Mouse (Mus musculus): ENCODE data around the gene Tm7sf2.

The Tm7sf2 gene

DNA sequence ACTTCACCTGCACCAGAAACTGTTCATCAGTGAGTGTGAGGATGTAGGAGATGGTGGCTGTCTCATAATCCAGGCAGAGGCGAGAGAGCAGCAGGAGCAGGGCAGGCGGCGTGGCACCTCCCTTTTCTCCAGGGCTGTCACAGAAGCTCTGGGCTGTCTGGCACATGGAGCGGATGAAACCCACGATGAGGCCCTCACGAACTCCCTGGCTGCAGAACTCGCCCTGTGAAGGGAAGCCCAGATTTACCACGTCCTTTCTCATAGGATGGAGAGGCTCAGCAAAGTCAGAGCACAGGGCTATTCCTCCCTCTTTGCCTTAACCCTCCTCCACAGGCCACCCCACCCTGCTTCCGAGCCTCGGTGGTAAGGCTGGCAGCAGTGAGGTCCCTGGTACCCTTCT is 1.7 kb upstream of the Tm7sf2 start:
- no peak for DNase-seq (ENCODE audit: low spot score in 2 of 2)

DNA sequence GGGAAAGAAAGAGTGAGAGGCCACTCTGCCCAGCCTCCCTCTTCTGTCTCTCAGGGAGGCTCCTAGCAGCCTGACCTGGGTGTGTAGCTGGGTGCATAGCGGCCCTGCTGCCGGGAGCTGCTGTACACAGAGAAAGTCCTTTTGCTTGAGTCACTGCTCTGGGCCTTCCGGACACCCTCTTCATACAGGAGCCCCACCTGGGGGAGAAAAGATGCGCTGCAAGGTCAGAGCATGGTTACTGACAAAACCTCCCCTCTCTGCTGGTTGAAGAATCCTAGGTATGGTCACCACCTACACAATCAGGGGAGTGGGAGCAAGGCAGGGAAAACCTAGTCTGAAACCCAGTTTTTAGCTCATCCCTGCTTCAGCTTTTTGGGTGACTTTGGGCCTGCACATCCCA is 778 bp upstream of the Tm7sf2 start:
- DNase-seq (ENCODE audit: low spot score in 2 of 2) = no peak

DNA sequence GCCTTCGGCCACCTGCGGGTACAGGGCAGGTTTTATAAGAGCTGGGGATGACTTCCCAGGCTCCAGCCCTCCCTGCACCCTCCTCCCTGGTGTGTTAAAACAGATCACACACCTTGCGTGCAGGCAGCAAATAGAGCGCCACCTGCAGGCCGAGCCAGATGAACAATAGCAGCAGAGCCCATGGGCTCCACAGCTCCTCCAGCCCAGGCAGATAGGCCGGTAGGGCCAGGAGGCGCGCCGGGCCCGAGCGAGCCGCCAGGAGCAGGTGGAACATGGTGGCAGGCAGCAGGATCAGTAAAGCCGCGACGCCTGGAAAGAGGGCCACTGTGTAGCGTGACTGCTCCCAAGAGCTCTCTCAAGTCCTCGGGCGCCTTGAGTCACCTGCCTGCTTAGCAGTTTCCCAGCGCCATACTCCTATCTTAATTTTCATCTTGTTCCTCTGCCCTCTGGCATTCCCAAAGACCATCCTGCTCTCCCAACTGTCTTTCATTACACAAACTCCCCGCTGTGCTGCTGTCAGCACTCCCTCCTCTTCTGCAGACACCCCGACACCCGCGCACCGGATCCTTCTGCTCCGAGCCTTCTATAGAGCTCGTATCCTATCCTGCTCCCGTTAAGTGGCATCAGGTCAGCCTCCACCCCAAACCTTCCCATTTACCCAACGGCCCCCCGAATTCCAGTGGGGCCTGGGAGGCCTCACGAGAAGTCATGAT is 1.0 kb downstream of the Tm7sf2 start:
- DNase-seq (ENCODE audit: low spot score in 2 of 2) = peak; percentile 76 to 82

DNA sequence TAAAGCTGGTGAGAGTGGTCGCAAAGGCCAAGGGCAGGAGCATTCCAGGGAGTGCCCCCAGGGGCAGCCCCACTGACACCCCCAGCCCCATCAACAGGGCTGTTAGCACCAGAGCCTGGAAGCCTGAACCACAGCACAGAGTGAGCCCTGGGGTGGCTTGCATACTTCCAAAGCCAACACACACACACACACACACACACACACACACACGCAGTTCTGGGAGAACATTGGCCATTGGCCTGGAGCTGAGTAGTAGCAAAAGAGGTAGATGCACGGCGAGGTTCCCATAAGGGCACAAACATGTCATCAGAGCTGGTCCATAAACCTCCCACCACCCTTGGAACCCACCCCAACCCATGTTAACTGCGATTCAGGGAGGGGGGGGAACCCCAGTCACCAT is 1.6 kb downstream of the Tm7sf2 start:
- DNase-seq (ENCODE audit: low spot score in 2 of 2) = no peak

DNA sequence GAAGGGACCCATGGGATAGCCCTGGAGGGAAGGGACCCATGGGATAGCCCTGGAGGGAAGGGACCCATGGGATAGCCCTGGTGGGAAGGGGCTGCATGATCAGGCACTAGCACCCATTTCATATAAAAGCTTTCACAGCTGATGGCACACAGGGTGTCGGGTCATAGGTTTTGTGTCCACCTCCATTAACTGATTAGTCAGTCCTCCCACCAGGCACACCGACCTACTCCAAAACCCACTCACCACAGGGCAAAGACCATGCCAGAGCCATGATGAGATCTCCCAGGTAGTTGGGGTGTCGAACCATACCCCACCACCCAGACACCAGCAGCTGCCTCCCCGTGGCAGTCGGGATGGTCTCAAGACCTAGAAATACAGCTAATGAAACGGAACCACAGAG is 5.1 kb downstream of the Tm7sf2 start:
- no peak for DNase-seq (ENCODE audit: low spot score in 2 of 2)

DNA sequence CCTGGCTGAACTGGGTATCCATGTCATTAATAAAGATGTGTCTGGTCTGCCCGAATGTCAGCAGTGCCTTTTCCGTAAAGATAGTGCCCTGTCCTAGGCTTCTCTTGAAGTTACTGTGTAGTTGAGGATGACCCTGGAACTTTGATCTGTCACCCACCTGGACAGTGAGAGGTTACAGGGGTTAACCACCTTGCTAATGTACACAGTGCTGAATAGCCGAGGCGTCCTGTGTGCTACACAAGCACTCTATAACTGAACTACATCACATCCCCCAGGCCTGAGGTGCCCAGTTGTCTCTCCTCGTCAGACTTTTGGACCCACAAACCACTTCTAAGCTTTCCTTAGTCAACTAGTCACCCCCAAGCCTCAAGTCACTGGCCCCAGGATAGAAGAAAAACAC is 5.8 kb downstream of the Tm7sf2 start:
- DNase-seq (ENCODE audit: low spot score in 2 of 2) = no peak

DNA sequence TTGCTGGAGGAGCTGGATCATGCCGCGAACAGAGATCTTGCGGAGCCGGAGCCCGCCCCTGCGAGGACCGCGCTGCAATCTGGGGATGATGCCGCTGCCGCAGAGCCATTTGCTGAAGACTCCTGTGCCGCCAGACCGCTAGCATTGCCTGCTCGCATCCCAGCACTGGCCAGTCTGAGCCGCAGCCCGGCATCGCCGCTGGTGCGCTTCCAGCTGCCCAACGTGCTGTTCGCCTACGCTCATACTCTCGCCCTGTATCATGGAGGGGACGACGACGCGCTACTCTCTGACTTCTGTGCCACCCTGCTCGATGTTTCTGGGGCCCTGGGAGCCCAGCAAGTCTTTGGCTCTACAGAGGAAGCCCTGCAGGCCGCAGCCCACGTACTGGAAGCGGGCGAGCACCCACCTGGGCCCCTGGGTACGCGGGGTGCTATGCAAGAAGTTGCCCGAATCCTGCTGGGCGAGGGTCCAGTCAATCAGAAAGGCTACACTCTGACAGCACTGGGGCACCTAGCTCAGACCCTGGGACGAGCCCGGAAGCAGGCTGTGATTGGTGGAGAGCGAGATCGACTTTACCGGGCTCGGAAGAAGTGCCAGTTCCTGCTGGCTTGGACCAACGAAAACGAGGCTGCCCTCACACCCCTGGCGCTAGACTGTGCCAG is 6.4 kb downstream of the Tm7sf2 start:
- DNase-seq (ENCODE audit: low spot score in 2 of 2) = peak in 1 of 2 experiments; percentile 25

DNA sequence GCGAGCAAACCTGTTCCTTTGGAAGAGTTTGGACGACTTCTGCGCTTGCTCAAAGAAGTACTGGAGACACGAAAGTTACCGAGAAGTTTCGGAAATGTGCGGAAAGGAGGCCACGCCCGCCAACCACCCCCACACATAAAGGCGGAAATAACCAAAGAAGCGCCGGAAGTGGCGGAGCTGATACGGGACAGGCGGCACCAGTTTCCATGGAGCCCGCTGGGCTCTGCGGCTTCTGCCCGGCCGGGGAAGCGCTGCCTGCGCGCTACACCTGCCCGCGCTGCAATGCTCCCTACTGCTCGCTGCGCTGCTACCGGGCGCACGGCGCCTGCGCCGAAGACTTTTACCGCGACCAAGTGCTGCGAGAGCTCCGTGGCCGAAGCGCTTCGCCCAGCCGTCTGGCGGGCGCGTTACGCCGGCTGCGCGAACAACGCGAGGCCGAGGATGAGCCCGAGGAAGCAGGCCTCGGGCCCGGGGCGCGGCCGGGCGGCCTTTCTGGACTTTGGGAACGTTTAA is 7.1 kb downstream of the Tm7sf2 start, which contains the start of gene Znhit2:
Gene Znhit2, plus strand, starts transcription at position 172 of the 513 bp plus-strand sequence.
- peak; percentile 92 to 95 for DNase-seq (ENCODE audit: low spot score in 2 of 2)

DNA sequence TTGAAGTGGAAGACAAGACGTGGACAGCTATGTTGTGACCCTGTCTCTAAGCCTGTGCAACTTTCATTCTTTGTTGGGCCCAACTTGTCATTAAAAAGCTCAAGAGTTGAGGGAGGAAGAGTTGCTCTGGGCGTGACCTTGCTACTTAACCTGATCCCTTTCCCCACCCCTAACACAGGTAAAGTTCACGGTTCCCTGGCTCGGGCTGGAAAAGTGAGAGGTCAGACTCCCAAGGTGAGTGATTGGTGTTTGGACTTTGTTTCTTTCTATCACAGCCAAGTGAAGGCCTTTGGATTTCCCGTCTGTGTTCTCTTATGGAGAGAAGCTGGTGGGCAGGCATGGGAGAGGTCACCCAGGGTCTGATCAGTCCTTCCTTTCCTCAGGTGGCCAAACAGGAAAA is 9.2 kb downstream of the Tm7sf2 start:
- DNase-seq (ENCODE audit: low spot score in 2 of 2) = no peak

DNA sequence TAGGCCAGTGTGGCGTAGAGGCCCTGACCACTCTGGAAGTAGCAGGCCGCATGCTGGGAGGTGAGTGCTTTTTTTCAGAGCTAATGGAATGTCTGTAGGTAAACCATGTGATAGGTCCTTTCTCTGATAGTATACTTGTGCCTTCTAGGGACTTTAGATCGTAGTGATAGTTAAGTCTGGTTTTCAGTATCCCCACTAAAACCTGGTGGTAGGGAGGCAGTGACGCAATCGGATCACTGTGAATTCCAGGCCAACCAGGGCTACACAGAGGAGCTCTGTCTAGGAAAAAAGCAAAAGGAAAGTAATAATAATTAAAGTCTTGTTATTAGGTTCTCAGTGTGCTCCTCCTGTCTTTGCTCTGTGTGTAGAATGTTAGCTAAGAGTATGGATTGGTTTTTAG is 9.7 kb downstream of the Tm7sf2 start:
- DNase-seq (ENCODE audit: low spot score in 2 of 2) = no peak

DNA sequence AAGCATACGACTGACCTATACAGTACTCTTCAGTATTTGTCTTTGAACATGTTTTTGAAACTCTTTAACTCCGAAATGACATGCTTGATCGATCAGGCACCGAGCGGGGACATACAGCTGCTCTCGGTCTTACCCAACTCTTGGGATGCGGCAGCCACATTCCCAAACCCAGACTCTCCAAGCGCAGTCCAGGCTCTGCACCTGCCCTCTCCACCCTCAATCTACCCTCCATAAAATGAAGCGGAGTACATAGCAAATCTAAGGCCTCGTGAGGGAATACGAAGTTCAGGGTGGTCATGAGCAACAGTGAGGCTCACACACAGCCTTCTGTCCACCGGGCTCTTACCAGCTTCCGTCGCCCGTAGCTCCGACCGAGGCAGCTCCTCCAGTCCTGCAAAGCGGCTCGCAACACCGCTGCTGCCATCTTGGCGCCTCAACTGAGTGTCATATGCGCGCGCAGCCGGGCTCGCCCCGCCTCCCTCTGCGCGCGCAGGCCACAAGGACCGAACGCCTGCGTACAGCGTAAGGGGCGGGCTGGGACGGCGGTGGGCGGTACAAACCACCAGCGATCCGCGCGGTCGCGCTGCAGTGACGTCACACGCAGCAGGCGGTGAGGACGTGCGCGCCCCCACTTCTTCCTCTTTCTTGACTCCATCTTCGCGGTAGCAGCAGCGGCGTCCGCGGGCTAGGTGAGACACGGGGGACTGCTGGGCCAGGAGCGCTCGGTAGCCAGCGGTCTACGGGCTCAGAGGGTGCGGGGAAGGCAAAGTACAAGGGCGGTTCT is 10.7 kb downstream of the Tm7sf2 start, which contains the start of the genes Mrpl49 and Fau:
Gene Mrpl49, minus strand, starts transcription at position 473 of the 784 bp plus-strand sequence.
Gene Fau, plus strand, starts transcription at position 532 of the 784 bp plus-strand sequence.
- peak; percentile 99 for DNase-seq (ENCODE audit: low spot score in 2 of 2)

DNA sequence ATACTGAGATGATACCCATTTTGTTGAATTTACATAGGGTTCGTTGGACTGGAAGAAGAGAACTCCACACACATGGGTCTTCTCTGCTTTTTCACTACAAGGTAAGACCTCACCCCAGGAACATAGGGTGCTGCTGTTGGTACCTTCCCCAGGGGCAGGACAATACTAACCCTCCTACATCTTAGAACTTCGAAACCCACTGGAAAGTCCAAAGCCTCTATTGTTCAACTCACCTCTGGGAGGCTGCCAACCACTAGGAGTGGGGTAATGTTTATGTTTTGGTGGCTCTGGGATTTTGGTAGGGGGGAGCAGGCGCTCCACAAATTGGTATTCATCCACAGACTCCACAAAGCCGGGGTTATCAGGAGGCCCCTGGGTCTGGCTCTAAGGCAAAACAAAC is 11.5 kb downstream of the Tm7sf2 start:
- no peak for DNase-seq (ENCODE audit: low spot score in 2 of 2)

DNA sequence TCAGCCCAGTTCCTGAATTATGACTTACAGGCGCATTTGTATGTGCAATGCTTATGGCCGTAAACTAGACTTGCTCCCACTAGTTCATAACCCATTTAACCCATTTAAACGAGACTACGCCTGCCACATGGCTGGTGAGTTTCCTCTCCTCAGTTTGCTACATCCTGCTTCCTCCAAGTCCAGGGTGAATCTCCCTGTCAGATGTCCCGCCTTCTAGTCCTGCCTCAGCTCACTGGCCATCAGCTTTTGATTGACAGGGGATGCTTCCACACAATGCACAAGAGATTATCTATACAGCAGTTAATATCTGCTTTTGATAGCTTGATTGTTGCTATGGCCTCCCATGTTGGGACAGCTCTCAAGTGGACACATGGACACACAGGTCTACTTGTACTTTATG is 13.9 kb downstream of the Tm7sf2 start:
- no peak for DNase-seq (ENCODE audit: low spot score in 2 of 2)

DNA sequence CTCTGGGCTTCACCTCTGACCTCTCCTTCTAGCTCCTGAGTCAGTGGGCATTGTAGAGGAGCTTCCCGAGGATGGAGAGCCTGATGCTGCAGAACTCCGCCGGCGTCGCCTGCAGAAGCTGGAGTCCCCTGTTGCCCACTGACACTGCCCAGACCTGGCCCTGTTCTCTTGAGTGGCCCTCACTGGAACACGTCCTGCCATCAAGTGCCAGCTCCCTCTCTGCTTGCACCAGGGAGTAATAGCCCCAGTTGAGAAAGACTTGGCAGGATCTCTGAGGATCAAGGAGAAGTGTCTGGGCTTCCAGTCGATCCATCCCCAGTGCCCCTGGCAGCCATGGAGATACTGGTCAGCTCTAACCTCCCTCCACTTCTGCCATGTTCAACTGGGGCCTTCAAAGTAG is 15.7 kb downstream of the Tm7sf2 start:
- no peak for DNase-seq (ENCODE audit: low spot score in 2 of 2)

DNA sequence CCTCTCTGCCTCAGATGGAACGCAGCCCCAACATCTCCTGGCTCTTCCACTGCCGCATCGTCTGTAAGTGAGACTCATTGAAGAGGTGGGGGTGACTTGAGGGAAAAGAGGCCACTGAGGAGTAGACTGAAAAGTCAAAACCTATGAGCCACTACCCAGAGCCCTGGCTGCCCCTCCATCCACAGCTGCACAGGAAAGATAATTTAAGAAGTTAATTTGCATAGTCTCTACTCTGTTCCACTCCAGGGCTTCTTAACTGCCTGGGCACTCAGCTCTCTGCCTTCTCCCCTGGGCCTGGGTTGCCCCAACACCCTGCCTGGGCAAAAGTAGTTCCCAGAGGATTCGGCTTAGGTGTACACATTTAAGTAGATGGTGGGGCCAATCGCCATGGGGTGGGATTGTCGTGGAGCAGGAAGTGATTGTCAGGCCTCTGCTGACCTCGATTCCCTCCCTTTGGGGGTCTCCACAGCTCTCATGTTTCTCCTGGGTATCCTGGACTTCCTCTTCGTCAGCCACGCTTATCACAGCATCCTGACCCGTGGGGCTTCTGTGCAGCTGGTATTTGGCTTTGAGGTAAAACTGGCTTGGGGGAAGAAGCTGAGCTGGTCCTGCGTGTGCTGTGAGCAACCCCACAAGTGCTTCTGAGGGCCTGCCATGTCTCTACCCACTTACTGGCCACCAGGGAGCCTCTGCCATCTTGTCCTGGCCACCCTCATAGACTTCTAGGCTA is 19.3 kb downstream of the Tm7sf2 start:
- no peak for DNase-seq (ENCODE audit: low spot score in 2 of 2)

DNA sequence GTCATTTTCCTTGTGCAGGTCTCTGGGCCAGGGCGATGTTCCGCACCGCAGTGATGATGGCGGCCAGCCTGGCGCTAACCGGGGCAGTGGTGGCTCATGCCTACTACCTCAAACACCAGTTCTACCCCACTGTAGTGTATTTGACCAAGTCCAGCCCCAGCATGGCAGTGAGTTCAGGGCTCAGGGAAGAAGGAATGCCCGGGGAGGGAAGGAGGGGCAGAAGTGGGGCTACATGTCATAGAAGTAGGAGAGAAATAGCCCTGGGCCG is 20.3 kb downstream of the Tm7sf2 start:
- DNase-seq (ENCODE audit: low spot score in 2 of 2) = no peak

DNA sequence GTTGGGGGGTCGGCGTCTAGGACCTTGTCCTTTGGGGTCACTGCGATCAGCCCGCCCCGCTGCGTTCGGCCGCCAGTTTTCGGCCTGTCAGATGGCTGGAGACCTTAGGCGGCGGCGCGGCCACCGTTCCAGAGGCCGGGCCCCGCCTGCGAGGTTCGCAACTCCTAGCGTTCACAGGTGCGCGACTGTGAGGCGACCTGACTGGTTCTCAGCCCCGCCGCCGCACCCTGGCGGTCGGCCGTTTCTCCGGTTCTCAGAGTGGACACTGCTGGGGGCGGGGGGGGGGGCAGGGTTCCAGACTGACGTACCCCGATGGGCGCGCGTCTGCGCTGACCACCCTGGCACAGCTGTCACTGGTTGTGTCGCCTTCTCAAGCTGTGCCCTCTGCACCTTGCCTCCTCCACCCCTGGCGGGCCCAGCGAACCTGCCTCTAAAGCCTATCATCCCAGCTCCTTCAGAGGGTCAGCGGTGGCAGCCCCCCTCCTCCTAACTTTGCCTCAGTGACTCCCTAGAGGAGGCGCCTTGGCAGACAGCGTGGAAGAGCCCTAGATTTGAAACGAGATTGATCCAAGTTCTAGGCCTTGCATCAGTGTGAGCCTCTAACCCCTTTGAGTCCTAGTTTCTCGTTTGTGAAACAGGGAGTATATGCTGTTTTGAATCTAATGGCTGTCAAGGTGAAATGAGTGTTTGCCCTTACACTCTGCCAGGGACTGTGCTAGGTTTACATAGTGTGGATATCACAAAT is 20.8 kb downstream of the Tm7sf2 start:
- DNase-seq (ENCODE audit: low spot score in 2 of 2) = no peak

DNA sequence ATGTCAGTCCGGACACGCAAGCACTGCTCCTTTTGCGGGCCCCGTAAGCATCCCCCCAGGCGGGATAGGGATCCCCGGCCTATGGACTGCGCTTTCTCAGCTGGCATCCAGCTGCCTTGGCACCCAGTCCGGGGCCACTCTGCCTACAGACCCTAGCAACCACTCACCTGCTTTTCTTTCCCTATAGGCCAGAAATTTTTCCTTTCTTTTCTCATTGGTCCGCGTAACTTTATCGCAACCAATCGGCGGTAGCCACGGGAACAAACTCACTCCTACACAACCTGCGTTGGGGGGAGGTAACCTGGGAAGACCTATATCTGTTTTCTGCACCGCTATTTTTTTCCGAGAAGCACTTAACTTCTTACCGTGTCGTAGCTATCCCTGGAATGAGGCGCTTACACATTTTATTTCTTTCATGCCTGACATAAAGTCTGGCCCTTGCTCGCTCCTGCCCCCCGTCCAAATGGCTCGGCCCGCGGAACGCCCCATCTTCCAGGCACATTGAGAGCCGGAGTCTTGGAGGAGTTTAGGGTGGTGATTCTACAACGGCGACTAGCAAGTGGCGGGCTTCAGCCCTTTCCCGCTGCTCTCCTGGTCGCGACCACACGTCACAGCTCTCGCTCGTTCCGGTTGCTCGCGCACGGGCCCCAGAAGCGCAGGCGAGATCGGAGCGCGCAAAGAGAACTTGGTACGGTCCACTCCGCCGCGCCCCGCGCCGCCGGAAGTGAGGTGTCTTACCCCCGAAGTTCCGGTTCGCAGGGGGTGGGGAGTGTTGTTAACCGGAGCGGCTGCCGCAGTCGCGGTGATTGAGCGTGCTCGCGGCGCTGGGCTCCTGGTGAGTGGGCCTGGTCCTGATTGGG is 21.6 kb downstream of the Tm7sf2 start, which contains the start of gene Syvn1:
Gene Syvn1, plus strand, starts transcription at position 283 of the 860 bp plus-strand sequence.
- peak; percentile 87 to 91 for DNase-seq (ENCODE audit: low spot score in 2 of 2)

DNA sequence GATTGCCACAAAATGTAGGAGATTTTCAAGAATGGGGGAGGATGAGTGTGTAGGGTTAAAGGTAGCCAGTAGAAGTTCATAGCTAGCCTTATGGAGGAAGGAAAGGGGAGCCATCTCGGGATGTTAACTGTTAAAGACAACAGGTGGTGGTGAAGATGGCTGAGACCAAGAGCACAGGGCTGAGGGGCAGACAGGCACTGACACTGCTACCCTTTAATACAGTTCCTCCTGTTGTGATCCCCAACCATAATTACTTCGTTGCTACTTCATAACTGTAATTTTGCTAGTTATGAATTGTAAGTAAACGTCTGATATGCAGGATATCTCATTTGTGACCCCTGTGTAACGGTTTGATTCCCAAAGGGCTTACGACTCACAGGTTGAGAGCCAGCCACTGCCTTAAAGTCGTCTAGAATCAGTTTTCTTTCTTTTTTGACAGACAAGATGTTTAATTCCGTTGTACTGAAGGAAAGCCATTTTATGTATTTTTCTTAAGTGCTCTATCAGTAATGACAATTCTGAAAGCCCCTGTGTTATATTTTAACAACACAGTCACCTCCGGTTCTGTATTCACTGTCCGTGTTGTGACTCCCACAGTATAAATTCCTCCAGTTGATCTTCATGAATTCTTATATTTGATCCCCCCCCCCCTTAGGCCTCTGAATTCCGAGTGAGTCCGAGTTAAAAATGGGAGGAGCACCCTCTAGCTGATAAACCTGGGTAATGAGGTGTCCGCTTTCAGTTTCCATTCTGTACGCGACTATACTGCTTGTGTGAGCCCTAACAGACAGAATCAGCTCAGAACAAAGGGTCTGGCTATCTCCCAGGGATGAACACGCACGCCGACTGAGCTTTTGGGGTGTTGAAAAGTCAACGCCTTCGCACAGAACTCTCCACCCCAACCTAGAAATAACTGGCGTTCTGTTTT is 22.5 kb downstream of the Tm7sf2 start:
- peak in 1 of 2 experiments; percentile 28 for DNase-seq (ENCODE audit: low spot score in 2 of 2)

Data from right cerebral cortex, postnatal 36 days (tissue).